Mouse (Mus musculus): ENCODE data around the gene Rbm18. TPM values are rescaled to one million over a fixed set of nuclear protein-coding genes. Genes with fewer than 3 reads are reported as not detected.
A peak's percentile ranks its signal among the peaks of the same experiment; 100 is the strongest.
"Not testable (repeated sequence)": the region's sequence is repeated elsewhere in the genome, so short reads cannot be mapped to it uniquely, and the experiment has no call there.

Rbm18 gene
- 33.6 and 40.6 TPM in 2 replicates for polyA plus RNA-seq (2011; ENCODE audit: insufficient read depth, insufficient read length, low read depth, missing spikeins)

DNA sequence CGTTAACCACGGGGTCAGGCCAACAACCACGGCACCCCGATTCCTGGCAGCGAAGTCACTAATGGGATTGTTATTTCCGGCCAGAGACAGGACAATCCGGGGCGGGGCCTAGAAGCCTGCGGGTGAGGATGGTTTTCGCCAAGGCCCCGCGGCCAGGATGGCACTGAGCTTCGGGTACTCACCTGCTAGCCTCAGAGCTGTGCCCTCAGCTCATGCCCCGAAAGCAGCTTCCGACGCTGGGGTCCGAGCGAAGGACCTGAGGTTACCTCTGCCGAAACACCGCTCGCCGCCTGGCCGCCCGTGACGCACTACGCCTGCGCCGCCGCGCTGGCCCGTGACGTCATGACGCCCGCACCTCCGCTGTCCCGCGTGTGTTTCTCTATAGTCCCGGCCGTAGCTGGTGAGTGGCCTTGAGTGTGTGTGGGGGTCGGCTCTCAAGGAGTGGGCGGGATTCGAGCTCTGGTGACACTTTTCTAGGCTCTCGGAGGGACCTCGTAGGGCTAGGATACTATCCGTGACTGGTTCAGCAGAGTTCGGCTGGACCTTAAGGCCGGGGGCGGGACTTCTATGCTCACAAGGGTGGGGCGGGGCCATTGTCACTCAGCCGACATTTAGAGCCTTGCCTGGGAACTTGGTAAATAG, at the start of gene Rbm18, which contains the start of gene Mrrf:
Rbm18 (minus strand) TSS at position 474 of the 642 bp plus-strand sequence.
Mrrf (plus strand) TSS at position 90 of the 642 bp plus-strand sequence.
- H3K4me1 ChIP-seq (ENCODE audit: control insufficient read depth, insufficient read depth, low read length), result no peaks in the 10 kb centered on the region
- H3K4me3 ChIP-seq (ENCODE audit: low read depth, low read length), result peak within 1 kb of the TSS; percentile 89
- H3K9ac ChIP-seq (ENCODE audit: low read depth, poor library complexity, severe bottlenecking), result peak within 1 kb of the TSS; percentile 68
- no peaks in the 10 kb centered on the region for H3K9me3 ChIP-seq (replicated peaks; ENCODE audit: control insufficient read depth, insufficient read depth, low read length, poor library complexity, severe bottlenecking)
- H3K27ac ChIP-seq (ENCODE audit: insufficient read depth, low read length), result no peak within 1 kb of the TSS
- peaks cover 13% of the 10 kb centered on the region for H3K36me3 ChIP-seq (ENCODE audit: control insufficient read depth, insufficient read depth, low read length, poor library complexity, severe bottlenecking)
- no peaks in the 10 kb centered on the region for H3K27me3 ChIP-seq (ENCODE audit: control insufficient read depth, insufficient read depth, low read length, poor library complexity, severe bottlenecking)
- peak; percentile 9 for TF ChIP-seq POLR2A (IDR thresholded peaks at IDR 0.05; ENCODE audit: insufficient read depth, low read length)
- TF ChIP-seq EP300 (IDR thresholded peaks at IDR 0.05; ENCODE audit: insufficient read depth, low read depth, low read length), result no peak

DNA sequence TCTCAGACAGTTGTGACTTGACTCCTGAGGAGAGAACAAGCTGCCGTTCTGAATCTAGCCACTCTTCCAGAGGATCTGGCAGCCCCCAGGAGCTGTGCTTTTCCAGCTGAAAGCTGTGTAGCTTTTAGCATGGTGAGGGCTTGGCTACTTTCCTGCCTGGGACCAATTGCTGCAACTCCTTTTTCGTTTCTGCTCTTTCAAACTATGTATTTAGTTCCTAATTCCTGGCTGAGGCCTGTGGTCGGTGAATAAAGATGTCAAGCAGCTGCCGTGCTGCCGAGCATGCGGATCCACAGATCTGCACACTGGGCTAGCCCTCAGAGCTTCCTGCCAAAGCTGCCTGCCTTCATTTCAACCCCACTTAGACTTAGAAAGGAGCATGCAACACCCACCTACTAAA, 48.3 kb upstream of the Rbm18 start:
- no peak overlapping the region for H3K9ac ChIP-seq (ENCODE audit: low read depth, poor library complexity, severe bottlenecking)
- no peaks in the 10 kb centered on the region for H3K9me3 ChIP-seq (replicated peaks; ENCODE audit: control insufficient read depth, insufficient read depth, low read length, poor library complexity, severe bottlenecking)
- H3K4me1 ChIP-seq (ENCODE audit: control insufficient read depth, insufficient read depth, low read length), result no peaks in the 10 kb centered on the region
- no peak overlapping the region for H3K4me3 ChIP-seq (ENCODE audit: low read depth, low read length)
- TF ChIP-seq CTCF (IDR thresholded peaks at IDR 0.05; ENCODE audit: low read depth, low read length), result no peak
- TF ChIP-seq EP300 (IDR thresholded peaks at IDR 0.05; ENCODE audit: insufficient read depth, low read depth, low read length), result no peak
- no peak for TF ChIP-seq POLR2A (IDR thresholded peaks at IDR 0.05; ENCODE audit: insufficient read depth, low read length)
- no peaks in the 10 kb centered on the region for H3K36me3 ChIP-seq (ENCODE audit: control insufficient read depth, insufficient read depth, low read length, poor library complexity, severe bottlenecking)
- no peaks in the 10 kb centered on the region for H3K27me3 ChIP-seq (ENCODE audit: control insufficient read depth, insufficient read depth, low read length, poor library complexity, severe bottlenecking)
- no peak overlapping the region for H3K27ac ChIP-seq (ENCODE audit: insufficient read depth, low read length)

DNA sequence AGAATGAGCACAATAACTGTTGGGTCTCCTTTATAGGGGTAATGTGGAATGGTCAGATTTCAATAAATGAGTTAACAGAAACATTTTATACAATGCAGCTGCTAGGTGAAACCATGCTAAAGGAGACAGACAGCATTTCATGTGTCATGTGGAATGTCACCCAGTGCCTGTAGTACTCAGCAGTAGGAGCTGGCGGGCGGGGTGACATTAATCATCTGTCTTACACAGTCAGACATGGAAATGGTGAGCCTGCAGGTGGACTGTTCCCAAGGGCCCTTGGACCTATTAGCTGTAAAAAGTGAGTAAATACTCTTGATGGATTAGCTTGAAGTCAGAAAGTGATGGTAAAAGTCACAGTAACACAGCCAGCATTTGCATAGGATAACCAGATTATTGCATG, 47.6 kb upstream of the Rbm18 start:
- Histone ChIP-seq H3K9ac (ENCODE audit: low read depth, poor library complexity, severe bottlenecking) (no peak overlapping the region), H3K36me3 (ENCODE audit: control insufficient read depth, insufficient read depth, low read length, poor library complexity, severe bottlenecking) (no peaks in the 10 kb centered on the region), H3K27ac (ENCODE audit: insufficient read depth, low read length) (no peak overlapping the region), H3K4me1 (ENCODE audit: control insufficient read depth, insufficient read depth, low read length) (no peaks in the 10 kb centered on the region), H3K9me3 (replicated peaks; ENCODE audit: control insufficient read depth, insufficient read depth, low read length, poor library complexity, severe bottlenecking) (no peaks in the 10 kb centered on the region), H3K4me3 (ENCODE audit: low read depth, low read length) (no peak overlapping the region), H3K27me3 (ENCODE audit: control insufficient read depth, insufficient read depth, low read length, poor library complexity, severe bottlenecking) (no peaks in the 10 kb centered on the region)
- TF ChIP-seq EP300 (IDR thresholded peaks at IDR 0.05; ENCODE audit: insufficient read depth, low read depth, low read length), result no peak
- no peak for TF ChIP-seq CTCF (IDR thresholded peaks at IDR 0.05; ENCODE audit: low read depth, low read length)
- TF ChIP-seq POLR2A (IDR thresholded peaks at IDR 0.05; ENCODE audit: insufficient read depth, low read length), result no peak

DNA sequence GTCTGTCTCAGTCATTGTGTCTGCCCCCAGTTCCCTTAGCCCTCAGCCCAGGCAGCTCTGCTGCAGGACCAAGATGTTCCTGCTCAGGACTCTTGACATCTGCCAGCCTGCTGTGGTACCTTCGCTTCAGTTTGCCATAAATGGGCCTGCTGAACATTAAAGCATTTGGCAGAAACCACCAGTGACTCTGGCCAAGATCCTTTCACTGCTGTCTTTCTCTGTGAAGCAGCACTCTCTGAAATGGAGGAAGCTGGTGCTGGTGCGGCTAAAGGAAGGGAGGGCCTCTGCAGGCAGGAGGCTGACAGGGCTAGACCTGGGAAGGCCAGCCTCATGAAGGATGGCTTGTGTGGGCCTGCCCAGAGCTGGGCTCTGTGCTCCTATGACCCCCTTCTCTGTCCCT, 46.7 kb upstream of the Rbm18 start:
- Histone ChIP-seq H3K27ac (ENCODE audit: insufficient read depth, low read length) (no peak overlapping the region), H3K27me3 (ENCODE audit: control insufficient read depth, insufficient read depth, low read length, poor library complexity, severe bottlenecking) (no peaks in the 10 kb centered on the region), H3K9ac (ENCODE audit: low read depth, poor library complexity, severe bottlenecking) (no peak overlapping the region), H3K9me3 (replicated peaks; ENCODE audit: control insufficient read depth, insufficient read depth, low read length, poor library complexity, severe bottlenecking) (no peaks in the 10 kb centered on the region), H3K36me3 (ENCODE audit: control insufficient read depth, insufficient read depth, low read length, poor library complexity, severe bottlenecking) (0 out of 2 replicates have a peak, but pooled peaks cover 2% of the 10 kb centered on the region), H3K4me1 (ENCODE audit: control insufficient read depth, insufficient read depth, low read length) (no peaks in the 10 kb centered on the region), H3K4me3 (ENCODE audit: low read depth, low read length) (no peak overlapping the region)
- TF ChIP-seq POLR2A (IDR thresholded peaks at IDR 0.05; ENCODE audit: insufficient read depth, low read length) (no peak), CTCF (IDR thresholded peaks at IDR 0.05; ENCODE audit: low read depth, low read length) (no peak), EP300 (IDR thresholded peaks at IDR 0.05; ENCODE audit: insufficient read depth, low read depth, low read length) (no peak)

DNA sequence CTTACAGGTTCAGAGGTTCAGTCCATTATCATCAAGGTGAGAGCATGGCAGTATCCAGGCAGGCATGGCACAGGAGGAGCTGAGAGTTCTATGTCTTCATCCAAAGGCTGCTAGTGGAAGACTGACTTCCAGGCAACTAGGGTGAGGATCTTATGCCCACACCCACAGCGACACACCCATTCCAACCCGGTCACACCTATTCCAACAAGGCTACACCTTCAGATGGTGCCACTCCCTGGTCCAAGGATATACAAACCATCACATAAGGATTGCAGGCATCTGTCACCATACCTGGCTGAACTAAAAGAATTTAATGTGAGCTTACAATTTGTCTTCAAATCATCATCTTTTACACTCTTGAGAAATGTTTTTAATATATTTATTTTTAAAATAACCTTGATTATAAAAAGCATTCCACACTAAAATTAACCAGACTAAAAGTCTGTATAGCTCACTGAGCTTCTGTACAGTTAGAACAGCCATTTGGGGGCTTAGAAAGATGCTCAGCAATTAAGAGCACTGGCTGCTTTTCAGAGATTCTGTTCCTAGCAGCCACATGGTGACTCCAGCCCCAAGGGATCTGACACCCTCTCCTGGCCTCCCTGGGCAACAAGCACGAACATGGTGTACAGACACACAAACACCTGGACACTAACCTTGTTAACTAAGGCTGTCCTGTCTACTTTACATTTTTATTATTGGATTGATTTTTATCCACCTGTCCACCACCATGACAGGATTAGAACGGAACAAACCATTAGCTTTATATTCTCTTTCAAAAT, 45.2 kb upstream of the Rbm18 start:
- not testable (repeated sequence) for H3K9ac ChIP-seq (ENCODE audit: low read depth, poor library complexity, severe bottlenecking); H3K4me1 ChIP-seq (ENCODE audit: control insufficient read depth, insufficient read depth, low read length); H3K36me3 ChIP-seq (ENCODE audit: control insufficient read depth, insufficient read depth, low read length, poor library complexity, severe bottlenecking); H3K27me3 ChIP-seq (ENCODE audit: control insufficient read depth, insufficient read depth, low read length, poor library complexity, severe bottlenecking); H3K9me3 ChIP-seq (replicated peaks; ENCODE audit: control insufficient read depth, insufficient read depth, low read length, poor library complexity, severe bottlenecking); H3K27ac ChIP-seq (ENCODE audit: insufficient read depth, low read length); H3K4me3 ChIP-seq (ENCODE audit: low read depth, low read length)

DNA sequence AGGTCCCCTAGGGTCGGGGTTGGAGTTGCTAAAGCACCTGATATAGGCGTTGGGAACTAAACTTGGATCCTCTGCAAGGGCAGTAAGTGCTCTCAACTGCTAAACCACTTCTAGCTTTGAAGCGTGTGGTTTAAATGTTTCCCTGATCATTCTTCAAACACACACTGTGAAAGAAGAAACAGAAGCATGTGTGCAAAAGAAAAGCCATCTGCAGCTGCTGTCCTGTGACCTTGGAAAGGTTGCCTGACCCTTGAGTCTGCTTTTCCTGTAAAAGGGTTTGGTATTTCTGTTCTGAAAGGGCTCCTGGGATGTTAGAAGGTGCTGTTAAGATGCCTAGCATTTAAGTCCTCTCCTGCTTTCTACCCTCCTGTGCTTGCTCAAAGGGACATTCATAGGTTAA, 42.9 kb upstream of the Rbm18 start:
- Histone ChIP-seq H3K27me3 (ENCODE audit: control insufficient read depth, insufficient read depth, low read length, poor library complexity, severe bottlenecking) (no peaks in the 10 kb centered on the region), H3K4me1 (ENCODE audit: control insufficient read depth, insufficient read depth, low read length) (no peaks in the 10 kb centered on the region), H3K36me3 (ENCODE audit: control insufficient read depth, insufficient read depth, low read length, poor library complexity, severe bottlenecking) (peaks cover 5% of the 10 kb centered on the region; the same call in 1 of the 2 replicates), H3K4me3 (ENCODE audit: low read depth, low read length) (no peak overlapping the region), H3K9me3 (replicated peaks; ENCODE audit: control insufficient read depth, insufficient read depth, low read length, poor library complexity, severe bottlenecking) (no peaks in the 10 kb centered on the region), H3K9ac (ENCODE audit: low read depth, poor library complexity, severe bottlenecking) (no peak overlapping the region), H3K27ac (ENCODE audit: insufficient read depth, low read length) (no peak overlapping the region)
- no peak for TF ChIP-seq CTCF (IDR thresholded peaks at IDR 0.05; ENCODE audit: low read depth, low read length)
- no peak for TF ChIP-seq POLR2A (IDR thresholded peaks at IDR 0.05; ENCODE audit: insufficient read depth, low read length)
- TF ChIP-seq EP300 (IDR thresholded peaks at IDR 0.05; ENCODE audit: insufficient read depth, low read depth, low read length), result no peak

All from ES-Bruce4 (cell line).